Mouse (Mus musculus) hindbrain, embryonic 16.5 days (tissue): ENCODE measurements around the gene Elmo2. TPM values are rescaled to one million over a fixed set of nuclear protein-coding genes. Genes with fewer than 3 reads are reported as not detected.

ENCODE experiments used
- ATAC-seq: fragments of 200-750 bp; cut with Nextera tagmentation; 2 replicates; pipeline ENCODE4 v1.8.0; 2017; ENCODE audit warnings: moderate TSS enrichment, moderate library complexity
- H3K27ac ChIP-seq: fragments of 300-500 bp; sonication (generic); 2 replicates; pipeline ENCODE4 v1.5.1; 2014; ENCODE audit warnings: low read depth, mild to moderate bottlenecking, control low read depth, low read length, moderate library complexity
- H3K27me3 ChIP-seq: fragments of 300-500 bp; sonication (generic); replicated peaks from 2 replicates; pipeline ENCODE4 v1.6.1; 2014; ENCODE audit warnings: low read length; ENCODE audit not compliant: control insufficient read depth, insufficient read depth
- H3K36me3 ChIP-seq: fragments of 300-500 bp; sonication (generic); 2 replicates; pipeline ENCODE4 v1.6.1; 2014; ENCODE audit warnings: mild to moderate bottlenecking, low read length, moderate library complexity, mixed read lengths; ENCODE audit not compliant: control insufficient read depth, insufficient read depth
- H3K4me1 ChIP-seq: fragments of 300-500 bp; sonication (generic); 2 replicates; pipeline ENCODE4 v1.6.1; 2014; ENCODE audit warnings: low read depth, low read length; ENCODE audit not compliant: control insufficient read depth, insufficient read depth
- H3K4me2 ChIP-seq: fragments of 300-500 bp; sonication (generic); 2 replicates; pipeline ENCODE4 v1.6.1; 2014; ENCODE audit warnings: mild to moderate bottlenecking, low read length, control low read depth, moderate library complexity
- H3K4me3 ChIP-seq: fragments of 300-500 bp; sonication (generic); 2 replicates; pipeline ENCODE4 v1.5.1; 2014; ENCODE audit warnings: mild to moderate bottlenecking, low read length, control low read depth, moderate library complexity
- H3K9ac ChIP-seq: fragments of 300-500 bp; sonication (generic); 2 replicates; pipeline ENCODE4 v1.6.1; 2014; ENCODE audit warnings: low read depth, mild to moderate bottlenecking, control low read depth, low read length, moderate library complexity
- H3K9me3 ChIP-seq: fragments of 300-500 bp; sonication (generic); 2 replicates; pipeline ENCODE4 v1.6.1; 2014; ENCODE audit warnings: mild to moderate bottlenecking, low read length, moderate library complexity; ENCODE audit not compliant: control insufficient read depth
- WGBS: fragments of 180-500 bp; shearing (Covaris S2); extraction: QIAGEN DNeasy Blood & Tissue Kit; methylation state at CpG from one replicate; pipeline ENCODE4 v1.1.7; 2014; 5-methylcytosine and 5-hydroxymethylcytosine counted together
- polyA plus RNA-seq: library from polyadenylated mRNA; unstranded; fragments of >200 nt; fragmentation: Nextera tagmentation; extraction: Ambion mirVana; gene quantifications from 2 replicates; pipeline ENCODE4 v1.2.1, GENCODE M21; 2015

Elmo2 gene
- polyA plus RNA-seq, 1 experiment from 2014 or later = 96.2 TPM

DNA sequence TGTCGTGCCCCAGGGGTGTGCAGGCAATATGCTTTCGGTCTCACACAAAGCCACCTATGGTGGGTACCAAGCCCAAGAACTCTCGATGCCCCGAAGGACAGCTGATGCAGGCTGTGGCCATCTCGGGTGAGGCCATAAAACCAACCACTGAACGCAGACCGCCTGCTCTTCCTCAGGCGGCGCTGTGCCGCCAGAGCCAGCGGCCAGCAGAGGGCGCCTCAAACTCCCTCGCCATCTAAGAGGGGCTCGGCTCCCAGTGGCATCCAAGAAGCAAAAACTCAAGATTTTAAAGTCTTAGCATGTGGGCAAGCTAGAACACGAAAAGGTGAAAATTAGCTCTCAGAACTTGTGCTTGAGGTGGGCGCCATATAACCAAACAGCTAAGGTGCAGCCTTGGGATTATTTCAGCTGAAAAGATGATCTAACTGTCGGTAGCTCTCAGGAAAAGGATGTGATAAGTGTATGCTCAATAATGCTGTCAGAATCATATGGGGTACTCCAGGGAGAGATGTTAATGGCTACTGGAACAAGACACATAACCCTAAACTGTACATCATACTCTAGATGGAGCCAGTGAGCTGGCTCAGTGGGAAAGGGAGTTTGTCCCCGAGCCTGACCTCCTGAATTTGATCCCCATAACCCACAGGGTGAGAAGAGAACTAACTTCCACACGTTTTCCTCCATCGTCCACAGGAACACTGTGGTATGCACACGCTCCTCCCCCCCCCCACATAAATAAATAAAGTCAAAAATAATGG is 38.2 kb upstream of the Elmo2 start:
- H3K4me2 ChIP-seq = peak overlapping the region; percentile 42
- H3K27me3 ChIP-seq = no peaks in the 10 kb centered on the region
- ATAC-seq = no peak; the same call in 1 of the 2 replicates
- peak overlapping the region; percentile 28; the same call in 1 of the 2 replicates for H3K9ac ChIP-seq
- peaks cover 5% of the 10 kb centered on the region for H3K4me1 ChIP-seq
- no peaks in the 10 kb centered on the region for H3K36me3 ChIP-seq
- H3K27ac ChIP-seq = no peak overlapping the region
- no peak overlapping the region for H3K4me3 ChIP-seq
- no peaks in the 10 kb centered on the region for H3K9me3 ChIP-seq
- 14% methylated on average over 21 of the region's 21 CpGs for WGBS

DNA sequence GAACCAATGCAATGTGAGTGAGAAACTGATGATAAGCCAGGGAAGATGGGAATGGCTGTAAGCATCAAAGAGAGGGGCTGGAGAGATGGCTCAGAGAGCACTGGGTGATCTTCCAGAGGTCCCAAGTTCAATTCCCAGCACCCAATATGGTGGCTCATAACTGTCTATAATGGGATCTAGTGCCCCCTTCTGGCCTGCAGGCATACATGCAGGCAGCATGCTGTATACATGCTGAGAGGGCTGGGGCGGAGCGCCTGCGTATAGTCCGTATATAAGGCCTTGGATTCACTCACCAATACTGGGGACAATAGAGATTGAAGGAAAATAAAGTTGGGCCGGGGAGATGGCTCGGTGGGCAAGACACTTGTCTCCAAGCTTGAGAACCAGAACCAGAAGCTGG is 37.0 kb upstream of the Elmo2 start:
- Histone ChIP-seq H3K4me3 (no peak overlapping the region), H3K4me1 (no peaks in the 10 kb centered on the region; the same call in none of the 2 replicates), H3K9ac (no peak overlapping the region), H3K27me3 (no peaks in the 10 kb centered on the region), H3K9me3 (no peaks in the 10 kb centered on the region), H3K36me3 (no peaks in the 10 kb centered on the region), H3K4me2 (no peak overlapping the region), H3K27ac (no peak overlapping the region)
- WGBS = 84% methylated on average over 6 of the region's 6 CpGs
- ATAC-seq = no peak

DNA sequence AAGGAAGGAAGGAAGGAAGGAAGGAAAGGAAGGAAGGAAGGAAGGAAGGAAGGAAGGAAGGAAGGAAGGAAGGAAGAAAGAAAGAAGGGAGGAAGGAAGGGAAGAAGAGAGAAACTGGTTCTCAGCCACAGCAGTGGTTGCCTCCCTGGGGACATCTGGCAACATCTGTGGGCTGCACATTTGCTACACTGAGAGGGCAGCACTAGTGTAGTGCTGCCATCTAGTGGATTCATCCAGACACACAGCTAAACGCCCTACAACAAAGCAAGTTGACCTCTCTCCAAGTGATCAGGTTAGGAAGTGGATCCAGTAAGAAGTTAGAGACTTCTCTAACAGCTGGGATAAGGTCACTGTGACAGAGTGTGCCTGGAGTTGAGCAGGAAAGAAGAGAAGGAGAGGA is 34.6 kb upstream of the Elmo2 start:
- 0% methylated on average over 1 of the region's 1 CpGs for WGBS
- no peak overlapping the region for H3K9ac ChIP-seq
- no peaks in the 10 kb centered on the region for H3K27me3 ChIP-seq

DNA sequence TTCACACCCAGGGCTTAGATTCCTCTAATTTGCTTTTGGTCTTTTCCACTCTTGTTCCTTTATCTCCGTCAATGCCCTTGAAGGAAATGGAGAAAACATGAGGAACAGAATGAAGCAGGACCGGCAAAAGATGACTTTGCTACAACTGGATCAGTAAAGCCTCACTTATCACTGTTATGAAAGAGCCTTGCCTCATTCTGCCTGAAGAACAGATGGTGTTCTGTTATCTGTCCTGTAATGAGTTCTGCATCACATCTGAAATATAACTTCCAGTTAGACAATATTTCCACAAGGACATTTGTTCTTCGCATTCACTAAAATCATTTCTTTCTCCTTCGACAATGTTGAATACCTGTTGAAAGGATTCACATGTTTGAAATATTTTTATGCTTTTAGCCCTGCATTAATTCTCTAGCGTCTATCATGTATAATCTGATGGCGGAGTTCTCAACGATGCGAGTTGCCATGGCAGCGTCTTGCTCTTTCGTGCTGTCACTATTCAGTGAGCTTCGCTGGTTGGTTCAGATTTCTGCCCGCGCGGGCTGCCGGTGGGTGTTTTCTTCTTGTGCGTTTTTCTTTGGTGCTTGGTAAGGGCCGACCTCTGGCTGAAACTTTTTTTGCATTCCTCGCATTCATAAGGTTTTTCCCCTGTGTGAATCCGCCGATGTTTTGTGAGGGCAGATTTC is 25.7 kb upstream of the Elmo2 start:
- Histone ChIP-seq H3K4me3 (no peak overlapping the region), H3K4me2 (no peak overlapping the region), H3K27ac (no peak overlapping the region), H3K9me3 (peaks cover 20% of the 10 kb centered on the region), H3K27me3 (no peaks in the 10 kb centered on the region), H3K9ac (no peak overlapping the region), H3K36me3 (peaks cover 9% of the 10 kb centered on the region), H3K4me1 (no peaks in the 10 kb centered on the region)
- no peak for ATAC-seq
- 91% methylated on average over 20 of the region's 20 CpGs for WGBS

More for the DNA sequence above, 34.6 kb upstream of the Elmo2 start:
- H3K4me1 ChIP-seq = no peaks in the 10 kb centered on the region; the same call in 1 of the 2 replicates
- peak; percentile 74 for ATAC-seq
- H3K4me3 ChIP-seq = no peak overlapping the region
- H3K9me3 ChIP-seq = no peaks in the 10 kb centered on the region
- no peak overlapping the region for H3K27ac ChIP-seq
- H3K36me3 ChIP-seq = no peaks in the 10 kb centered on the region
- no peak overlapping the region for H3K4me2 ChIP-seq

DNA sequence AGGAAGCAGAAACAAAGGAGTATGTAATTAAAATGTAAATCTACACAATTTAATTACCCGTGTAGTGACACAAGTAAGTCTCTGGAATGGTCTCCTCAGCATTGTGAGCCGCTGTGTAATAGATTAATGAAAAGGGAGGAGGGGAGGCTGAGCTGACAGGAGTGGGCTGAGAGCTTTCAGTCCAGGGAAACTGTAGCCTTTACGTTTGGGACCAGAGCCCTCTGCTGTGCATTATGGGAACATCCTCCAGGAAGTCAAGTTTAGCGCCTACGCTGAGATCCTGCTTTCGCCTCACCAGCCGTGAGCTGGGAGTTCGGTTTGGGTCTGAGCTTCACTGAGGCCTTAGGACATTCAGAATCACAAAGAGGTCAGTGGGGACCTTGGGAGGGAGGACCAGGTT is 23.2 kb upstream of the Elmo2 start:
- H3K4me3 ChIP-seq = no peak overlapping the region
- peak; percentile 85 for ATAC-seq
- H3K4me2 ChIP-seq = no peak overlapping the region
- H3K27ac ChIP-seq = no peak overlapping the region
- peaks cover 9% of the 10 kb centered on the region for H3K36me3 ChIP-seq
- WGBS = 15% methylated on average over 8 of the region's 8 CpGs
- peaks cover 20% of the 10 kb centered on the region for H3K9me3 ChIP-seq
- H3K27me3 ChIP-seq = no peaks in the 10 kb centered on the region
- no peaks in the 10 kb centered on the region for H3K4me1 ChIP-seq
- H3K9ac ChIP-seq = no peak overlapping the region

DNA sequence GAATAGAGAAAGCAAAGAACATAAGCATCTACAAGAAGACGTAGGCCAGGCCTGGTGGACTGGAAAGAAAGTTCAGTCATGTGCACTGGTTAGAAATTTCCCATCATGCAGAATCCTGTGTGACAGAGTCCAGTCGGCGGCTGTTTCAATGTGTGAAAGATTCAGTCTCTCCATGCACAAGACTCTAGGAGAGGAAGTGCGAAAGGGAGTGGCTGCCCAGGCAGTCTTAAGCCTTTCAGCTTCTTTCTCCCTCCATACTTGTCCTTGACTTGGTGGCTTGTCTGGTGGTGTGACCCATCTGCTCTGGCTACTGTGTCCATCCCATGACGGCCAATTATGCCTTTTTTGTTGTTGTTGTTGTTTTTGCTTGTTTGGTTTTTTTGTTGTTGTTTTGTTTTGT is 19.9 kb upstream of the Elmo2 start:
- no peaks in the 10 kb centered on the region for H3K4me1 ChIP-seq
- no peak overlapping the region for H3K27ac ChIP-seq
- H3K9me3 ChIP-seq = no peaks in the 10 kb centered on the region
- H3K9ac ChIP-seq = no peak overlapping the region
- H3K4me3 ChIP-seq = no peak overlapping the region
- ATAC-seq = no peak
- 84% methylated on average over 5 of the region's 5 CpGs for WGBS
- H3K4me2 ChIP-seq = no peak overlapping the region
- H3K27me3 ChIP-seq = no peaks in the 10 kb centered on the region
- no peaks in the 10 kb centered on the region for H3K36me3 ChIP-seq

DNA sequence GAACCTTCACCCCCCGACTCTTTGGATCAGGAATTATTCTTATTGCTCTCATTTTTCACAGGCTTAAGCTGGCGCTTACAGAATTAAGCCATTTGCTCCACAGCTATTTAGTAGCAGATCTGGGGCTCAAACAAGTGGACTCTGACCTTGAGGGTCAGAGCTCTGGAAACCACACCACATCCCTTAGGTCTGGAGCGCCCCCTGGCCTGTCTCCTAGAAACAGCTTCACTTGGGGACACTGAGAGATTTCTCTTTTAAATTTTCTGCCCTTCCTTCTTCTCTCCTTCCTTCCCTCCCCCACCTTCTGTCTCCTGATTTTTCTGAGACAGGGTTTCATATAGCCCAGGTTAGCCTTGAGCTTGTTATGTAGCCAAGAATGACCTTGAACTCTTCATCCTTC is 10.9 kb upstream of the Elmo2 start:
- Histone ChIP-seq H3K27me3 (peaks cover 2% of the 10 kb centered on the region; the same call in 1 of the 2 replicates), H3K9me3 (no peaks in the 10 kb centered on the region), H3K27ac (no peak overlapping the region), H3K9ac (no peak overlapping the region), H3K4me1 (no peaks in the 10 kb centered on the region), H3K4me3 (no peak overlapping the region), H3K4me2 (no peak overlapping the region), H3K36me3 (no peaks in the 10 kb centered on the region)
- ATAC-seq = no peak
- WGBS = 42% methylated on average over 3 of the region's 3 CpGs

DNA sequence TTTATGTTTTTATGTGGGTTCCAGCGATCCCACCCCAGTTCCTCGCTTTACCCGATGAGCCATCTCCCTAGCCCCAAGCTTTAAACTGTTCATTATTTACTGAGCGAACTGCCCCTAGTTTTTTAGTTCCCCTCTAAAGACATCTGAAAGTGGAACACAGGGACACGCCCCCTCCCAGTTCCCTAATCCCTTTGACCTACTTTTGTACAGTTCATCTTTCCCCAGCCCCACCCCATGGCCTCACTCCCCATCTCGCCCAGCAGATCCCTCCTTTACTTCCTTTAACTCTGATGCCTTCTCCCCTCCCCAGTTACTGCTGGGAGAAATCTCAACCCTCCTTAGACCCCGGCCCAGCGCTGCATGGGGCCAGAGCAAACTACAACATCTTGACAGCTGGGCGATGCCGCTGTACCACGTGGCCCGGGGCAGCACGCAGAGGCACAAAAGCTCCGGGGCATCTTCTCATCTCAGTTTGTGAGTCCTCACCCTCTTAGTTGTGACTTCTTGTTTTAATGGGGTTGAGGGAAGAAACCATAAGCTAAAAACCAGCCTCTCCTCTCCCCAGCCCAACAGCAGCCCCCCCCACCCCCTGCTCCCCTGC is 6.4 kb upstream of the Elmo2 start:
- Histone ChIP-seq H3K4me2 (no peak overlapping the region), H3K9me3 (no peaks in the 10 kb centered on the region), H3K36me3 (no peaks in the 10 kb centered on the region), H3K27me3 (0 out of 2 replicates have a peak, but pooled peaks cover 2% of the 10 kb centered on the region), H3K4me1 (no peaks in the 10 kb centered on the region; the same call in none of the 2 replicates), H3K4me3 (no peak overlapping the region), H3K9ac (no peak overlapping the region), H3K27ac (no peak overlapping the region)
- 43% methylated on average over 14 of the region's 14 CpGs for WGBS
- no peak for ATAC-seq

DNA sequence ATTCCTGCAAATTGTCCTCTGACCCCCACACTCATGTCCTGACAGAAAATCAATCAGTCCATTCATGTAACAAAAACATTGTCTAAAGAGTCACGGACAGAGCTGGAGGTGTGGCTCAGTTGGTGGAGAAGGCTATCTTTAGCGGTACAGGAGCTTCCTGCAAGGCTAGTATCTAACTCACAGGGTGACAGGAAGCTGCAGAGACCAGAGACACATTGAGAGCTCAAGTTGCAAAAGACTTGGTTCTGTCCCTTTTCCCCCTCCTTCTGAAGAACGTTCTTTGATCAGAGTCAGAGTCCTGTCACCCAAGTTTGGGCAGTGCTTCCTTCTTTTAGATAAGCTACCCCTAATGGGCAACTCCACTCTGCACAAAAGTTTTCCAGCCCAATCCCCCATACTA is 3.4 kb upstream of the Elmo2 start:
- H3K4me2 ChIP-seq = no peak overlapping the region
- ATAC-seq = no peak
- no peak overlapping the region for H3K4me3 ChIP-seq
- H3K9me3 ChIP-seq = no peaks in the 10 kb centered on the region
- no peak overlapping the region for H3K9ac ChIP-seq
- H3K27me3 ChIP-seq = 0 out of 2 replicates have a peak, but pooled peaks cover 2% of the 10 kb centered on the region
- no peak overlapping the region for H3K27ac ChIP-seq
- no peaks in the 10 kb centered on the region for H3K36me3 ChIP-seq
- peaks cover 18% of the 10 kb centered on the region for H3K4me1 ChIP-seq
- WGBS = 40% methylated on average over 3 of the region's 3 CpGs
